Mouse (Mus musculus) layer of hippocampus, adult 9-11 months (tissue): ENCODE data around the gene Vmn1r24.
"Not testable (repeated sequence)": the region's sequence is repeated elsewhere in the genome, so short reads cannot be mapped to it uniquely, and the experiment has no call there.

Source experiments
- DNase-seq: peaks from one replicate; pipeline ENCODE4 v3.0.0; 2022

The Vmn1r24 gene

GRCm38 (mm10) chr6:57961403-57961802 lies at the start of gene Vmn1r24:
Gene Vmn1r24, minus strand, starts transcription at chr6:57961503.
- not testable (repeated sequence) for DNase-seq

GRCm38 (mm10) chr6:57980710-57981109 lies 19.4 kb upstream of the Vmn1r24 start, which contains the start of gene Vmn1r25:
Gene Vmn1r25, minus strand, starts transcription at chr6:57980810.
- no peak for DNase-seq

GRCm38 (mm10) chr6:57926738-57927137 lies 34.6 kb downstream of the Vmn1r24 start, which contains the start of gene Vmn1r23:
Gene Vmn1r23, minus strand, starts transcription at chr6:57926838.
- DNase-seq, result no peak

GRCm38 (mm10) chr6:57907928-57908327 lies 53.4 kb downstream of the Vmn1r24 start, which contains the start of gene Vmn1r22:
Gene Vmn1r22, minus strand, starts transcription at chr6:57908028.
- DNase-seq, result no peak
